Mouse (Mus musculus): Measurements from ENCODE around the gene Ybx3. TPM values are rescaled to one million over a fixed set of nuclear protein-coding genes. Genes with fewer than 3 reads are reported as not detected.

The Ybx3 gene
- polyA plus RNA-seq, 1 experiment: 357 TPM

DNA sequence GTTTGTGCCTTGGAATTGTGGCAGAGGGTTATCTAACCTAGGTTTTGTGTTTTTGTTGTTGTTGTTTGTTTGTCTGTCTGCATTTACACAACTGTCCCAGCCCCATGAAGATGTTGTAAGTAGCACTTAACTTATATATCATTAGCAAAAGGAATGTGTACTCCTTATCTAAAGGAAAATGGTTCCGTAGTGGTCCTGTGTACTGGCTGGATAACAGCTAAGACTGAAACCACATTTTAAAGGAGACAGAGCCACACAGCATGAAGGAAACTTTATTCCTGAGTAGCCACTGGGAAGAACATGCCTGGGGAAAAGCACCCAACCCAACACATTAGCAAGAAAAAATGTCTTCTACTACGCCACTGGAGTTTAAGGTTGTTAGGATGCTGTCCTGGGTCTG is 28.7 kb downstream of the Ybx3 start:
- Histone ChIP-seq H3K27me3 (ENCODE audit: control insufficient read depth, insufficient read depth, low read length, poor library complexity, severe bottlenecking) (no peaks in the 10 kb centered on the region), H3K9ac (ENCODE audit: low read depth, poor library complexity, severe bottlenecking) (no peak overlapping the region), H3K27ac (ENCODE audit: insufficient read depth, low read length) (no peak overlapping the region), H3K9me3 (replicated peaks; ENCODE audit: control insufficient read depth, insufficient read depth, low read length, poor library complexity, severe bottlenecking) (no peaks in the 10 kb centered on the region), H3K36me3 (ENCODE audit: control insufficient read depth, insufficient read depth, low read length, poor library complexity, severe bottlenecking) (peaks cover 10% of the 10 kb centered on the region), H3K4me3 (ENCODE audit: low read depth, low read length) (no peak overlapping the region), H3K4me1 (ENCODE audit: control insufficient read depth, insufficient read depth, low read length) (no peaks in the 10 kb centered on the region)
- TF ChIP-seq POLR2A (IDR thresholded peaks at IDR 0.05; ENCODE audit: insufficient read depth, low read length): no peak
- no peak for TF ChIP-seq CTCF (IDR thresholded peaks at IDR 0.05; ENCODE audit: low read depth, low read length)
- TF ChIP-seq EP300 (IDR thresholded peaks at IDR 0.05; ENCODE audit: insufficient read depth, low read depth, low read length): no peak

DNA sequence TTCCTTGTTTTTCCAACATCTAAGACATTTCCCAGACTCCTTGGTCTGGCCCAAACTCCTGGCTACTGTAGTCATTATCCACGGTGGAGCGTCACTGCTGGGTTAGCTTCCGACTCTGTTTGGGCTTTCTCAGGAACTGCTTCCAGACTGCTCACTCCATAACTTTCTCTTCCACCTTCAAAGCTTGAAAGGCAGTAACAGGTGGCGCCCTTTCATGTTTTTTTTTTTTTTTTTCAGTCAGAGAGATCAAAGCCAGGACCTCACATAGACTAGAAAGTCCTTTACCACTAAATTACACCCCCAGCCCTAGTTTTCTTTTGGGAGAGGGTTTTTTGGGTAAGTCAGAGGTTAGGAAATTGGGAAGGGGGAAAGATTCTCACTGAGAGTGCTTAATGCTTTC is 33.4 kb downstream of the Ybx3 start:
- Histone ChIP-seq H3K4me1 (ENCODE audit: control insufficient read depth, insufficient read depth, low read length) (no peaks in the 10 kb centered on the region), H3K4me3 (ENCODE audit: low read depth, low read length) (no peak overlapping the region), H3K9me3 (replicated peaks; ENCODE audit: control insufficient read depth, insufficient read depth, low read length, poor library complexity, severe bottlenecking) (no peaks in the 10 kb centered on the region), H3K36me3 (ENCODE audit: control insufficient read depth, insufficient read depth, low read length, poor library complexity, severe bottlenecking) (no peaks in the 10 kb centered on the region), H3K27me3 (ENCODE audit: control insufficient read depth, insufficient read depth, low read length, poor library complexity, severe bottlenecking) (no peaks in the 10 kb centered on the region), H3K27ac (ENCODE audit: insufficient read depth, low read length) (no peak overlapping the region), H3K9ac (ENCODE audit: low read depth, poor library complexity, severe bottlenecking) (no peak overlapping the region)
- TF ChIP-seq CTCF (IDR thresholded peaks at IDR 0.05; ENCODE audit: low read depth, low read length) (no peak), POLR2A (IDR thresholded peaks at IDR 0.05; ENCODE audit: insufficient read depth, low read length) (no peak), EP300 (IDR thresholded peaks at IDR 0.05; ENCODE audit: insufficient read depth, low read depth, low read length) (no peak)

DNA sequence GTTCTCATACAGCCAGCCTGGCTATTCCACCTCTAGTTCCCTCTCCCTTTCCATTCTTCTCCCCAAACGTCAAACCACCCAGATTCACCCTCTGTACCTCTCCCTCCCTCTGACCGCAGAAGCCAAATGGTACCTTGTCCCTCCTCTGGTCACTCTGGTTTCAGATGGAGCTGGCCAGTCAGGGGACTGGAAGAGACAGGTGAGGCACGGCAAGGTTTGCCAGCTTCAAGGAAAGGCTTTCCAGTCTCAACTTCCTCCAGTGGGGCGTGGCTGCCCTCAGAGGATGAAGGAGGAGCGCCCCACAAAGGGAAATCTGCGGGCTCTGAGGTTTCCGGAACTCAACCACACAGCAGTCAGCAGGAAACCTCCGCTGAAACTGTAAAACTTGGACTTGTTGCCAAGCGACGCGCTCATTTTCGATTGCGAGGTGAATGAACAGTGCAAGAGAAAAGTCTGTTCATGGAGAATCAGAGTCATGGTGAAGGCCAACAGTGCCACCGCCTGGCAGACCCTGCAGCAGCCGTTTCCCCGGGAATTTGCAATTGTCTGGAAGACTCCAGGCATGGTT is 34.8 kb downstream of the Ybx3 start, which contains the start of gene Styk1:
TSS of gene Styk1 (minus strand) at position 246 of the 568 bp plus-strand sequence.
- H3K36me3 ChIP-seq (ENCODE audit: control insufficient read depth, insufficient read depth, low read length, poor library complexity, severe bottlenecking): no peaks in the 10 kb centered on the region
- no peaks in the 10 kb centered on the region for H3K9me3 ChIP-seq (replicated peaks; ENCODE audit: control insufficient read depth, insufficient read depth, low read length, poor library complexity, severe bottlenecking)
- no peak for TF ChIP-seq POLR2A (IDR thresholded peaks at IDR 0.05; ENCODE audit: insufficient read depth, low read length)
- TF ChIP-seq CTCF (IDR thresholded peaks at IDR 0.05; ENCODE audit: low read depth, low read length): peak; percentile 74
- TF ChIP-seq EP300 (IDR thresholded peaks at IDR 0.05; ENCODE audit: insufficient read depth, low read depth, low read length): no peak
- H3K27ac ChIP-seq (ENCODE audit: insufficient read depth, low read length): no peak within 1 kb of the TSS
- H3K9ac ChIP-seq (ENCODE audit: low read depth, poor library complexity, severe bottlenecking): no peak within 1 kb of the TSS; the same call in 1 of the 2 replicates
- no peaks in the 10 kb centered on the region for H3K27me3 ChIP-seq (ENCODE audit: control insufficient read depth, insufficient read depth, low read length, poor library complexity, severe bottlenecking)
- H3K4me3 ChIP-seq (ENCODE audit: low read depth, low read length): peak within 1 kb of the TSS; percentile 37; the same call in 1 of the 2 replicates
- no peaks in the 10 kb centered on the region for H3K4me1 ChIP-seq (ENCODE audit: control insufficient read depth, insufficient read depth, low read length)

DNA sequence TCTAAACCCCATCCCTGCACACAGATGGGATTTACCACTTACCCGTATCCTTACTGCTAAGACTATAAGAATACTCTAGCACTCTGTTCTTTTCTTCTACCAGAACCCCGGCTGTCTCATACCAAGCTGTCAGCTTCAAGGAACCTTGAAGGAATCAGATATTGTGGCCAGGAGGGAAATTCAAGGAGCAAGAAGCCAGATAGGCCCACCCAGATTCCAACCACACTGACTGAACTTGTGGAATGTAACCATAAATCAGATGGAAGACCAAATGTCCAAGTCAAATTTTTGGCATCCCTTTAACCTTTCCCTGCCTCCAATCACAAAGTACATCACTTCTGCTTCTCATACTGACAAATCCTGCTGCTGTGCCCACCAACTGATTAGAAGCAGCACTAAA is 41.2 kb downstream of the Ybx3 start:
- TF ChIP-seq EP300 (IDR thresholded peaks at IDR 0.05; ENCODE audit: insufficient read depth, low read depth, low read length): no peak
- TF ChIP-seq CTCF (IDR thresholded peaks at IDR 0.05; ENCODE audit: low read depth, low read length): no peak
- no peak for TF ChIP-seq POLR2A (IDR thresholded peaks at IDR 0.05; ENCODE audit: insufficient read depth, low read length)
- no peaks in the 10 kb centered on the region for H3K27me3 ChIP-seq (ENCODE audit: control insufficient read depth, insufficient read depth, low read length, poor library complexity, severe bottlenecking)
- no peaks in the 10 kb centered on the region for H3K9me3 ChIP-seq (replicated peaks; ENCODE audit: control insufficient read depth, insufficient read depth, low read length, poor library complexity, severe bottlenecking)
- no peaks in the 10 kb centered on the region for H3K4me1 ChIP-seq (ENCODE audit: control insufficient read depth, insufficient read depth, low read length)
- no peak overlapping the region for H3K4me3 ChIP-seq (ENCODE audit: low read depth, low read length)
- H3K27ac ChIP-seq (ENCODE audit: insufficient read depth, low read length): no peak overlapping the region
- H3K36me3 ChIP-seq (ENCODE audit: control insufficient read depth, insufficient read depth, low read length, poor library complexity, severe bottlenecking): no peaks in the 10 kb centered on the region
- no peak overlapping the region for H3K9ac ChIP-seq (ENCODE audit: low read depth, poor library complexity, severe bottlenecking)

DNA sequence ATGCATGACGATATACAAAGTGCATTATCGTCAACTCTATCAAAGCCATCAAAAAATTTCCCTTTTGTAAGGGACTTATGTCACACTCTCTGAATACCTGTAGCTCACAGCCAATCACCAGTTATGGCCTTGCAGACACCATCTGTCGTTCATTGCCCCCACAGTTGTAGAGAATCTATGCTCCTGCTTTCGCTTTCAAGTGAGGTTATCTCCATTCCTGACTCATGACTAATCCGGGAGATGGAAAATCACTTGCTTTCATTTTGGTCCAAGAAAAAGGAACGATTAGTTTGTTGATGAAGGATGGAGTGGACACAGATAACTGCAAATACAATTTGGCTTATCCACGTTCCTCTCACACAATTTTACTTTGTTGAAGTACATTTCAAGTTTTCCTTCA is 43.9 kb downstream of the Ybx3 start:
- no peaks in the 10 kb centered on the region for H3K9me3 ChIP-seq (replicated peaks; ENCODE audit: control insufficient read depth, insufficient read depth, low read length, poor library complexity, severe bottlenecking)
- H3K36me3 ChIP-seq (ENCODE audit: control insufficient read depth, insufficient read depth, low read length, poor library complexity, severe bottlenecking): no peaks in the 10 kb centered on the region

DNA sequence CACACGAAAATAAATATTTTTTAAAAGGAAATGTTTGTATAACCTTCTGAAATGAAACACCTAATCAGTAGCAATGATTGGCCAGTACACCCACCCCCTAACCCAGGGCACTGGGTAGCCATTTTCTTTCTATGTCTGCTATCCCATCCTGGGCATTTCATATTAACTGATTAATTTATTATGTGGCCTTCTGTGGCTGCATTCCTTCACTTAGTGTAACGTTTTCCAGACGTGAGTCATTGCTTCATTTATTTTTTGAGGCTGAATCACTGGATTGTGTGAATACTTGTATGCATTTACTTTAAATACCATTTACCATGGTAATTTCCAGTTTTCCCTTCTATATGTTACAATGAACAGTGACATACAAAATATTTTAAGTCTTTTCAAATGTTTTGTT is 48.2 kb downstream of the Ybx3 start:
- H3K4me1 ChIP-seq (ENCODE audit: control insufficient read depth, insufficient read depth, low read length): no peaks in the 10 kb centered on the region
- no peak overlapping the region for H3K27ac ChIP-seq (ENCODE audit: insufficient read depth, low read length)
- no peaks in the 10 kb centered on the region for H3K27me3 ChIP-seq (ENCODE audit: control insufficient read depth, insufficient read depth, low read length, poor library complexity, severe bottlenecking)
- no peaks in the 10 kb centered on the region for H3K36me3 ChIP-seq (ENCODE audit: control insufficient read depth, insufficient read depth, low read length, poor library complexity, severe bottlenecking)
- no peak for TF ChIP-seq POLR2A (IDR thresholded peaks at IDR 0.05; ENCODE audit: insufficient read depth, low read length)
- H3K4me3 ChIP-seq (ENCODE audit: low read depth, low read length): no peak overlapping the region
- no peak overlapping the region for H3K9ac ChIP-seq (ENCODE audit: low read depth, poor library complexity, severe bottlenecking)
- H3K9me3 ChIP-seq (replicated peaks; ENCODE audit: control insufficient read depth, insufficient read depth, low read length, poor library complexity, severe bottlenecking): no peaks in the 10 kb centered on the region

More for the DNA sequence above, 43.9 kb downstream of the Ybx3 start:
- Histone ChIP-seq H3K4me3 (ENCODE audit: low read depth, low read length) (no peak overlapping the region), H3K9ac (ENCODE audit: low read depth, poor library complexity, severe bottlenecking) (no peak overlapping the region), H3K27ac (ENCODE audit: insufficient read depth, low read length) (no peak overlapping the region), H3K4me1 (ENCODE audit: control insufficient read depth, insufficient read depth, low read length) (no peaks in the 10 kb centered on the region), H3K27me3 (ENCODE audit: control insufficient read depth, insufficient read depth, low read length, poor library complexity, severe bottlenecking) (no peaks in the 10 kb centered on the region)
- no peak for TF ChIP-seq EP300 (IDR thresholded peaks at IDR 0.05; ENCODE audit: insufficient read depth, low read depth, low read length)
- no peak for TF ChIP-seq POLR2A (IDR thresholded peaks at IDR 0.05; ENCODE audit: insufficient read depth, low read length)

Data from ES-Bruce4 (cell line).